Mouse (Mus musculus) thymus, postnatal 4 days (tissue): ENCODE measurements around the gene Atf7.

ENCODE experiments used
- DNase-seq: peaks from one replicate; pipeline ENCODE4 v3.0.0; 2021

Gene Atf7

DNA sequence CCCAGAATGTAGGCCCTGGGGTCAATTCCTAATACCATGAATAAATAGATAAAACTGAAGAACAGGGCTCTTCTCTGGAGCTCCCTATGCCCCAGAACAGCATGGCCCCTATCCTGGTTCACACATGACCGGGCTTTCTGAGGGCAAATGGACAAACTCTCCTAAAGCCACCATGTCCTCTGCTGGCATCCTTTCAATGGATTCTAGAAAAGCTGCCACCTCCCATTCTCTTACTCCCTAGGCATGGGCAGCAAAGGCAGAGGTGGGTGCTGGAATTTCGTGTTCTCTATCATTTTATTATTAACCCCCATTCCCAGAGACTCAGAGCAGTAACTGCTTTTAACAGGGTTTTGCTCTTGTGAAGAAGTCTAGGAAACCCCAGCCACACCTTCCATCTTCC is 110.0 kb downstream of the Atf7 start:
- DNase-seq: no peak

DNA sequence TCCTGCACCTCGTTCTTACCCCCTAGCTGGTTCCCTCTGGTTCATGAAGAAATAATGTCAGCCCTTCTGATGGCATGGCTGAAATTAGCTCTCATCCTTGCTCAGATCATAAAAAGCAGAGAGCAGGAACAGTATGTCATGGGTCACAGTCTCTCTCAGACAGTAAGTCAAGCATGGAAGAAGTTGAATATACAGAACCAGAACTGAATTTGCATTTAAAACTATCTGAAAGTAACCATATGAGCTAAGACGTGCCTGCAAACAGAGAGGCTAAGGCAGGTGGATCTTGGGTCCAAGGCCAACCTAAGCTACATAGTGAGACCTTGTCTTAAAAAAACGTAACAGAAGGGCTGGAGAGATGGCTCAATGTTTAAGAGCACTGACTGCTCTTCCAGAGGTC is 112.3 kb downstream of the Atf7 start:
- no peak for DNase-seq

DNA sequence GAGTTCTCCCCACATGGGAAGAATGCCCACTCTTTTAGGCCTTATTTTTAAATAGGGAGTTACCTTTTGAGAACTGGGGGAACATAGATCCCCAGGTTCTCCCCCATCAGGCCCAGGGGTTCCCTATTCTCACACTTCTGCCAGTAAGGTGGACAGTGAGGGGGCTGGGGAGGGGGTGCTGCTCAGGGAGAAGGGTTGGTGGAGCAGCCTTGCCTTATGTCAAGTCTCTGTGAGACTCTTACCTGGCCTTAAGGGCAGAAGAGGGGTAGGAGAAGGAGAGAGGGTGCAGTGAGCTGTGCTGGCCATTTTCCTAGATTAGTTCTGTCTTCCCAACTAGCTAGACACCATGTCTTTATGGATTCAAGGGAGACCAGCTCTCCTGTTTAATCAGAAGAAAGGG is 112.8 kb downstream of the Atf7 start:
- DNase-seq: no peak

- DNase-seq: no peak
These were observed 113.3 kb downstream of the Atf7 start for GRCm38 (mm10) chr15:102512010-102512409.

DNA sequence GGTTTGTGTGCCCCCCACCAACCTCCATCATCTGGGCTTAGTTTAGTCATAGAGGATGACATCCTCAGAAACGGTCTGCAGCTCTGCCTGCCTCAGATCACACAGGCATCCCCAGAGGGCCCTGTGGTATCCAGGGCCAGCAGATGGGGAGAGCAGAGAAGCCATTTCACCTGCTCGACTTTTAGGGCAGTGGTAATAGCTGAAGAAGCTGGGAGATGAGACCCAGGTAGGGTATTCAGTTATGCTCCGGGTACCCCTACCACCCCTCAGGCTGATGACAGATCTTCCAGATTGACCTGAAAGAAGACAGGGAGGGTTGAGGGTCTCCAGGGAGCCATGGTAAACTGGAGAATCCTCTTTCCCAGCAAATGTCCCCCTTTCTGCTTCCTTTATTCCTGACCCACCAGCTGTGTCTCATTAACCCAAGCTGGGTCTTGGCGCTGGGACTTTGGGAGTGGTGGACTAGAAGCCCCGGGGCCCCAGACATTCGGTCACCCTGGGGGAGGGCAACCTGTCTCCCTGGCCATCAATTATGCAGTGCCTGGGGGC is 113.9 kb downstream of the Atf7 start:
- DNase-seq: no peak

DNA sequence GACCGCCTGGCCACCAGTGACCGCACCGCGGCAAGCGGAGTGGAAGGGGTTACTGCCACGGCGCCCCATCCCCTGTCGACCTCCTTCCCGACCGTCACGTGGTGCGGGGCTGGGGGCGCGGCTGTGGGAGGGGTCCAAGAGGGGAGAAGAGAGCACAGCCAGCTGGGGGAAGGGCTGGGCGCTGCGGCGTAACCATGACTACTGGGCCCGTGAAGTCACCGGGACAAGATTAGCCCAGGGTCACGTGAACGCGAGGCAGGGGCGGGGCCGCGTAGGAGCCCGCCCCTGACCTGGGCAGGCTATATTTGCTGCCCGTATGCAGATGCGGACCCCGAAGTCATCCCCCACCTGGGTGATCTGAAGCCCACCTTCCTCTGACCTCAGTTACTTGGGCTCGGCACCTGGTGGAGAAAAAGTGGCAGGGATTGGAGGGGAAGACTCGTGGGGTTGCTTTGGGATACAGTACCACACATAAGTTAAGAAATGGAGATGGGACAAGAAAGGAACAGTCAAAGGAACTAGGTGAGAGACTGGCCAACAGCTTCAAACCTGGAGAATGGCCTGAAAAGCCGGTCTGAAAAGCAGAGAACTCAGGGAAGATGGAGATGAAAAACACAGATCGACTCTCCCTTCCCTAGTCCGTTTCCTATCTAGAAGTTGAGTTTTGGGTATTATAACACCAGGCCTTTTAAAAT is 114.5 kb downstream of the Atf7 start:
- peak; percentile 85 for DNase-seq

GRCm38 (mm10) chr15:102510110-102510509 is 115.2 kb downstream of the Atf7 start:
- DNase-seq: no peak

DNA sequence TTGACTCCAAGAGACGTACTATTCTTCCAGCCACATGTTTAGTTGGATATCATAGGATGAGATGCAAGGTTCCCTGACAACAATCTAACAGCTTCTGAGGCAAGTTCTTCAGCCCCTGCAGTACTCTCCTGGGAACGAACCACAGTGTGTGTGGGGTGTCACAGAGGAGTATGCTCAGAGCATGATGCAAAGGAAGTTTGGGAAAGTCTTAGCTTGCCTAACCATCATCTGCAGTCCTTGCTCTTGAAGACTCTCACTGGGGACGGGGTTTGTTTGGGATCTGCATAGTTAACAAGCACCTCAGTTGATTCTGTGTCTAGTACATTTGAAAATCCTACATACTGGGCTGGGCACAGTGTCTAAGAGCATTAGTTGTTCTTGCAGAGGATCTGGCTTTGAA is 116.9 kb downstream of the Atf7 start:
- DNase-seq: no peak

- DNase-seq: no peak
These were observed 117.7 kb downstream of the Atf7 start for GRCm38 (mm10) chr15:102507561-102507960.

DNA sequence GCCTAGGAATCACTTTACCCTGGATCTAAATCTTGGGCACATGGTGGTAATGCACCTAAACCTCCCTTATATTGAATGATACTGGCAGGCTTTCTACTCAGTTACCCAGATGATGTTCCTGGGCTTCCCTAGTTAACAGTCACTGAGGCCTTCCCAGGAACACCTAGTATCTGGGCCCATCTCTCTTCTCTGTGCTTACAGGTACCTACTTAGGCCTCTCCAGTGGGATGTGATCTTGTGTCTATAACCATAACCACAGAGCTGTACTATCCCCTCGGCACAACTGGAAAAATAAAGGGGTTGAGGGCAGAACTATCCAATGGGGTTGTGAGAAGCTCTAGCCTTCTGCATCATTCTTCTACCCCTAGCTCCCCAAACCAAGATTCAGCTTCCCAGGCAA is 118.4 kb downstream of the Atf7 start:
- no peak for DNase-seq

- DNase-seq: no peak
These were observed 118.8 kb downstream of the Atf7 start for GRCm38 (mm10) chr15:102506464-102506830.

- DNase-seq: no peak
These were observed 119.3 kb downstream of the Atf7 start for GRCm38 (mm10) chr15:102505770-102506463.

- no peak for DNase-seq
These were observed 120.0 kb downstream of the Atf7 start for GRCm38 (mm10) chr15:102505073-102505769.

- DNase-seq: no peak
These were observed 121.1 kb downstream of the Atf7 start for GRCm38 (mm10) chr15:102503924-102504782.

DNA sequence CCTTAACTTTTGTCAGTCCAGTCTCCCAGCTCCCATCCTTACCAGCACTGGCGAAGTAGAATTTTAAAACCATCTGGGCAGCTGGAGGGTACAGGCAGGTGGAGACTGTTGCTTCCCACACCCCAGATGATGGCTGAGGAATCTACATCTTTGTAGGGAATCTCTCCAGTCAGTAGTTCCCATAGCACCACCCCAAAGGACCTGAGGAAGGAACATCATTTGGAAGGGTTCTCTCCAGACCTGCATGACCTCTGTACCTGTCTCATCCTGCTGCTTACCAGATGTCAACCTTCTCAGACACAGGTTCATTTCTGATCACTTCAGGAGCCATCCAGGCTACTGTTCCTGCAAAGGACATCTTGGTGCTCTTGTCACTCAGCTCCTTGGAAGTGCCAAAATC is 121.8 kb downstream of the Atf7 start, which contains the start of gene Gm10337:
TSS of gene Gm10337 (plus strand) at position 276 of the 400 bp plus-strand sequence.
- DNase-seq: no peak

GRCm38 (mm10) chr15:102502254-102502840 is 122.9 kb downstream of the Atf7 start:
- no peak for DNase-seq

- DNase-seq: no peak
These were observed 124.0 kb downstream of the Atf7 start for GRCm38 (mm10) chr15:102501084-102501814.

DNA sequence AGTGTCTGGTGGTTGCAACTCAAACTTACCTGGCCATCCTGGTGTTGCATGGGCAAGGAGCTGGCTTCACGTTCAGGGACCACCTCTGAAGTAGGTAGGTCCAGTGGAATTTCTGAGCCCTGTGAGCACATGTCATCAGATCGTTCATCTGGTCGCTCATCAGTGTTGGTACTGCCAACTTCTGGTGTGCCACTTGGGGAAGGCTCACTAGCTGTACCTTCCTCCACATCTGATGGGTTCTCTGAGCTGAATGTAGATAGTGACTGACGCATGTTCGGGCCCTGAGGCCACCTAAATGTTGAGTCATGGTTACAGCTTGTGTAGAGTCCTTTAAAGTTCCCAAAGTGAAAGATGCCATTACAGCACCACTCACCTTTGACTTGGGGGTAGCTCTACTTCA is 124.8 kb downstream of the Atf7 start:
- no peak for DNase-seq

GRCm38 (mm10) chr15:102499851-102500250 is 125.4 kb downstream of the Atf7 start:
- no peak for DNase-seq

DNA sequence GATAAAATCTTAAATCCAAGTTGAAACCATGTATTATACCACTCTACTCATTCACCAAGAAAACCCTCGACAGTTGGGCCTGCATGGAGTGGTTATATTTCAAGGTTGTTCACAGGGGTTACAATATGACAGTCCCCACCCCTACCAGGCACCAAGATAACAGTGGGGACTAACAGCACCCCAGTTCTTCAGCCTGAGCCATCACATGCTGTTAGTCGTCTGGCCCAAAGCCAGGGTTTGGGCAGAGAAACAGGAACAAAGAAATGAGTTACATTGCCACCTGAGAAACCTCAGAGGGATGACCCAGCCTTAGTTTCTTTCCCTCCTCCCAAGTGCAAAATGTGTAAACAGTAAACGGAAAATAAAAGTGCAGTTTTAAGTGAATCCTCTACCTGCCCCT is 125.9 kb downstream of the Atf7 start:
- DNase-seq: no peak

GRCm38 (mm10) chr15:102498322-102498721 is 126.9 kb downstream of the Atf7 start:
- DNase-seq: no peak

GRCm38 (mm10) chr15:102487664-102488063 is 137.6 kb downstream of the Atf7 start:
- no peak for DNase-seq
